In genomic region chr3:39347578-39347977, GRCm38 (mm10) we compare ENCODE assay signal across 17 mouse cellular contexts.
"Had no signal": no experiment of that assay in that cellular context is flagged by ENCODE, and none has a peak within 500 bp of the region (broad histone marks: within the 10 kb centered on the region; RNA-seq: fewer than 3 reads in every experiment).

No protein-coding gene starts in this region.

- H3K27me3 ChIP-seq: lung, embryonic 15.5 days; megakaryocyte, embryonic 14.5 days; midbrain, embryonic 13.5 days; midbrain, embryonic 15.5 days; neural tube, embryonic 12.5 days; stomach, embryonic 15.5 days had no signal

- ATAC-seq: lung, postnatal 0 days; midbrain, embryonic 13.5 days; midbrain, embryonic 15.5 days had no signal

- H3K4me2 ChIP-seq: lung, embryonic 15.5 days; midbrain, embryonic 11.5 days; midbrain, embryonic 13.5 days; midbrain, embryonic 15.5 days; neural tube, embryonic 12.5 days; stomach, embryonic 15.5 days had no signal

- H3K9me3 ChIP-seq: lung, embryonic 15.5 days; megakaryocyte, embryonic 14.5 days; midbrain, embryonic 13.5 days; midbrain, embryonic 15.5 days; neural tube, embryonic 12.5 days; stomach, embryonic 15.5 days had no signal

- H3K4me3 ChIP-seq: lung, embryonic 15.5 days; megakaryocyte, embryonic 14.5 days; midbrain, embryonic 13.5 days; midbrain, embryonic 15.5 days; neural tube, embryonic 12.5 days; stomach, embryonic 15.5 days had no signal

- H3K36me3 ChIP-seq: lung, embryonic 15.5 days; midbrain, embryonic 13.5 days; midbrain, embryonic 15.5 days; neural tube, embryonic 12.5 days; stomach, embryonic 15.5 days had no signal

- H3K4me1 ChIP-seq: lung, embryonic 15.5 days; megakaryocyte, embryonic 14.5 days; midbrain, embryonic 13.5 days; midbrain, embryonic 15.5 days; neural tube, embryonic 12.5 days; stomach, embryonic 15.5 days had no signal

- H3K27ac ChIP-seq: lung, embryonic 15.5 days; macrophage; midbrain, embryonic 13.5 days; midbrain, embryonic 15.5 days; neural tube, embryonic 12.5 days; stomach, embryonic 15.5 days; stomach, postnatal 0 days had no signal

- DNase-seq: lung, adult 2 months; lung, postnatal 14 days; lung, postnatal 36 days; right cerebral cortex, postnatal 14 days; thymus, adult 2 months; thymus, postnatal 25 days; thymus, postnatal 4 days had no signal

- H3K9ac ChIP-seq: lung, embryonic 15.5 days; midbrain, embryonic 13.5 days; midbrain, embryonic 15.5 days; neural tube, embryonic 12.5 days; stomach, embryonic 15.5 days had no signal
